Mouse (Mus musculus) telencephalon, adult 2 months (tissue): ENCODE measurements around the gene Pcif1.
A peak's percentile ranks its signal among the peaks of the same experiment; 100 is the strongest.
"Not testable (repeated sequence)": the region's sequence is repeated elsewhere in the genome, so short reads cannot be mapped to it uniquely, and the experiment has no call there.

Experiments
- DNase-seq: peaks from one replicate; pipeline ENCODE4 v3.0.0-alpha.2; 2011; ENCODE audit warnings: low read depth, low spot score

Gene Pcif1

GRCm38 (mm10) chr2:164866741-164867551 lies 12.2 kb upstream of the Pcif1 start:
- no peak for DNase-seq

- no peak for DNase-seq
Observed at GRCm38 (mm10) chr2:164867566-164867965, 11.5 kb upstream of the Pcif1 start.

GRCm38 (mm10) chr2:164868491-164868890 lies 10.6 kb upstream of the Pcif1 start:
- DNase-seq, result no peak

- DNase-seq, result no peak
Observed at GRCm38 (mm10) chr2:164871602-164872303, 7.4 kb upstream of the Pcif1 start.

GRCm38 (mm10) chr2:164873621-164874020 lies 5.5 kb upstream of the Pcif1 start:
- DNase-seq, result no peak

- DNase-seq, result no peak
Observed at GRCm38 (mm10) chr2:164874239-164874769, 4.8 kb upstream of the Pcif1 start.

- not testable (repeated sequence) for DNase-seq
Observed at GRCm38 (mm10) chr2:164875648-164876047, 3.5 kb upstream of the Pcif1 start.

GRCm38 (mm10) chr2:164877376-164878215 lies 1.5 kb upstream of the Pcif1 start:
- DNase-seq, result not testable (repeated sequence)

- DNase-seq, result no peak
Observed at GRCm38 (mm10) chr2:164878509-164879227, 436 bp upstream of the Pcif1 start.

- peak; percentile 95 for DNase-seq
Observed at GRCm38 (mm10) chr2:164879568-164880277, 619 bp downstream of the Pcif1 start.

- DNase-seq, result no peak
Observed at GRCm38 (mm10) chr2:164882619-164883018, 3.5 kb downstream of the Pcif1 start.

- no peak for DNase-seq
Observed at GRCm38 (mm10) chr2:164885788-164886187, 6.7 kb downstream of the Pcif1 start.

GRCm38 (mm10) chr2:164886617-164887016 lies 7.5 kb downstream of the Pcif1 start:
- DNase-seq, result no peak

- DNase-seq, result no peak
Observed at GRCm38 (mm10) chr2:164888996-164889395, 9.9 kb downstream of the Pcif1 start.

- DNase-seq, result no peak
Observed at GRCm38 (mm10) chr2:164889960-164890359, 10.9 kb downstream of the Pcif1 start.

- no peak for DNase-seq
Observed at GRCm38 (mm10) chr2:164890411-164891049, 11.4 kb downstream of the Pcif1 start.

- DNase-seq, result no peak
Observed at GRCm38 (mm10) chr2:164891056-164891834, 12.1 kb downstream of the Pcif1 start.

- no peak for DNase-seq
Observed at GRCm38 (mm10) chr2:164891908-164892695, 13.0 kb downstream of the Pcif1 start.
